Comparison of ENCODE assay signal across 8 mouse cellular contexts in genomic region chr17:6783756-6784357, GRCm38 (mm10). TPM values are rescaled to one million over a fixed set of nuclear protein-coding genes. Genes with fewer than 3 reads are reported as not detected.
DNase-seq lines count a peak whose midpoint lies in the region; ATAC-seq and TF ChIP-seq lines count a peak whose summit lies in the region.

No protein-coding gene starts in this region.

- DNase-seq in kidney, postnatal 4 days: no peak
- no peak for DNase-seq in right cerebral cortex, postnatal 36 days (ENCODE audit: low spot score in 2 of 2)
- DNase-seq in thymus, postnatal 14 days: no peak
- no peak for DNase-seq in adrenal gland, postnatal 4 days (ENCODE audit: low spot score in 2 of 2)

- H3K36me3 ChIP-seq in kidney, embryonic 14.5 days (ENCODE audit: control insufficient read depth, insufficient read depth, low read length): no peaks in the 10 kb centered on the region
- no peaks in the 10 kb centered on the region for H3K36me3 ChIP-seq in forebrain, embryonic 16.5 days (ENCODE audit: control insufficient read depth, insufficient read depth)
- H3K36me3 ChIP-seq in liver, embryonic 12.5 days: no peaks in the 10 kb centered on the region
- peaks cover 16% of the 10 kb centered on the region for H3K36me3 ChIP-seq in small intestine, adult 2 months (ENCODE audit: control insufficient read depth, insufficient read depth, low read length)

- no peaks in the 10 kb centered on the region for H3K9me3 ChIP-seq in kidney, embryonic 14.5 days (ENCODE audit: control insufficient read depth, low read length)
- no peaks in the 10 kb centered on the region for H3K9me3 ChIP-seq in forebrain, embryonic 16.5 days (ENCODE audit: control insufficient read depth, low read length)
- H3K9me3 ChIP-seq in liver, embryonic 12.5 days (replicated peaks): no peaks in the 10 kb centered on the region

- H3K4me3 ChIP-seq in kidney, embryonic 14.5 days (ENCODE audit: low read length): peak overlapping the region; percentile 83; the same call in 1 of the 2 replicates
- H3K4me3 ChIP-seq in forebrain, embryonic 16.5 days (replicated peaks; ENCODE audit: low read length): peak overlapping the region; percentile 77
- peak overlapping the region; percentile 91 for H3K4me3 ChIP-seq in liver, embryonic 12.5 days
- peak overlapping the region; percentile 87; the same call in 1 of the 2 replicates for H3K4me3 ChIP-seq in small intestine, adult 2 months (ENCODE audit: low read depth, low read length)

- no peak for TF ChIP-seq CTCF in small intestine, adult 2 months (IDR thresholded peaks at IDR 0.05; ENCODE audit: extremely low read depth, insufficient read length, insufficient replicate concordance, low read depth, low read length)

- no peak for ATAC-seq in kidney, embryonic 14.5 days (ENCODE audit: low FRiP score, low TSS enrichment)
- ATAC-seq in forebrain, embryonic 16.5 days: no peak
- no peak for ATAC-seq in liver, embryonic 12.5 days

- 53% methylated on average over 10 of the region's 10 CpGs for WGBS in kidney, embryonic 14.5 days
- 49% methylated on average over 10 of the region's 10 CpGs for WGBS in forebrain, embryonic 16.5 days
- WGBS in liver, embryonic 12.5 days (ENCODE audit: insufficient replicate concordance): 56% methylated on average over 10 of the region's 10 CpGs
- WGBS in small intestine, adult 2 months: 52% methylated on average over 10 of the region's 10 CpGs

- H3K4me2 ChIP-seq in kidney, embryonic 14.5 days (replicated peaks; ENCODE audit: low read depth, low read length): peak overlapping the region; percentile 88
- peak overlapping the region; percentile 80 for H3K4me2 ChIP-seq in forebrain, embryonic 16.5 days (ENCODE audit: low read length)
- peak overlapping the region; percentile 93 for H3K4me2 ChIP-seq in liver, embryonic 12.5 days

- H3K4me1 ChIP-seq in kidney, embryonic 14.5 days (ENCODE audit: control insufficient read depth, insufficient read depth, low read length): peaks cover 17% of the 10 kb centered on the region
- H3K4me1 ChIP-seq in forebrain, embryonic 16.5 days (replicated peaks; ENCODE audit: control insufficient read depth, insufficient read depth, low read length): peaks cover 33% of the 10 kb centered on the region
- peaks cover 42% of the 10 kb centered on the region for H3K4me1 ChIP-seq in liver, embryonic 12.5 days
- peaks cover 2% of the 10 kb centered on the region; the same call in 1 of the 2 replicates for H3K4me1 ChIP-seq in small intestine, adult 2 months (ENCODE audit: control insufficient read depth, insufficient read depth, insufficient read length, low read length)

- TF ChIP-seq POLR2A in small intestine, adult 2 months (IDR thresholded peaks at IDR 0.05; ENCODE audit: low read depth, low read length): no peak

- no peak overlapping the region; the same call in 1 of the 2 replicates for H3K27ac ChIP-seq in kidney, embryonic 14.5 days (ENCODE audit: low read depth, low read length)
- H3K27ac ChIP-seq in forebrain, embryonic 16.5 days (ENCODE audit: low read length): no peak overlapping the region
- H3K27ac ChIP-seq in liver, embryonic 12.5 days: peak overlapping the region; percentile 94
- H3K27ac ChIP-seq in small intestine, adult 2 months (ENCODE audit: insufficient read depth, low read depth, low read length): no peak overlapping the region; the same call in 1 of the 2 replicates

- no peaks in the 10 kb centered on the region for H3K27me3 ChIP-seq in kidney, embryonic 14.5 days (ENCODE audit: control insufficient read depth, insufficient read depth, low read length)
- H3K27me3 ChIP-seq in forebrain, embryonic 16.5 days (replicated peaks; ENCODE audit: control insufficient read depth, insufficient read depth, low read length): no peaks in the 10 kb centered on the region
- no peaks in the 10 kb centered on the region for H3K27me3 ChIP-seq in liver, embryonic 12.5 days (replicated peaks)
- H3K27me3 ChIP-seq in small intestine, adult 2 months (ENCODE audit: control insufficient read depth, insufficient read depth, low read length): no peaks in the 10 kb centered on the region

- peak overlapping the region; percentile 89; the same call in 1 of the 2 replicates for H3K9ac ChIP-seq in kidney, embryonic 14.5 days (ENCODE audit: low read depth, low read length)
- no peak overlapping the region for H3K9ac ChIP-seq in forebrain, embryonic 16.5 days (replicated peaks; ENCODE audit: low read depth, low read length)
- H3K9ac ChIP-seq in liver, embryonic 12.5 days: peak overlapping the region; percentile 94

RNA-seq across cellular contexts. Expression of gene Ezr, which starts 1.3 kb away (rescaled TPM):
- polyA plus RNA-seq in kidney, embryonic 14.5 days (2014; fragmentation: Nextera tagmentation; extraction: Ambion mirVana): 96.7 and 158 TPM in 2 replicates
- 100 and 127 TPM in 2 replicates for polyA plus RNA-seq in forebrain, embryonic 16.5 days (2015; fragmentation: Nextera tagmentation; extraction: Ambion mirVana)
- 67.9 and 72.4 TPM in 2 replicates for polyA plus RNA-seq in liver, embryonic 12.5 days (2016; fragmentation: Nextera tagmentation; extraction: Ambion mirVana)
- 95.0 and 368 TPM in 2 replicates for polyA plus RNA-seq in small intestine, adult 2 months (2012; rRNA removed)
- total RNA-seq in adrenal gland, postnatal 4 days (2021): 10 to 100 TPM; 23.7 to 60.5 TPM
